Mouse (Mus musculus): ENCODE results near the gene Dnase2b.

Gene Dnase2b

DNA sequence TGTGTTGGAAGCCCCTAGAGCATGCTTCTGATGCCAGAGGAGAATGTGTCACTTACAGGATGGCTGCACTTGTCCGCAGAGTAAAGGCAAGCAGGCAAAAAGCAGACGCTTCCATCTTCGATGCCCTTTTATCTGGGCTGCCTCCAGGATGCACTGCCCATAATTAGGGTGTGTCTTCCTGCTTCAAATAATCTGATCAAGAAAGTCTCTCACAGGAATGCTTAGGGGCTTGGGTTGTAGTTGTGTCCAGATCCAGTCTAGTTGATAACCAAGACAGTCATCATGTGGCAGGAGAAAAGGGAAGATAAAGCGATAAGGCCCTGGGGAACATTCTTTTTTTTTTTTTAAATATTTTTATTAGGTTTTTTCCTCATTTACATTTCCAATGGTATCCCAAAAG is at the start of gene Dnase2b:
Dnase2b (minus strand) TSS at position 101 of the 400 bp plus-strand sequence.
- DNase-seq (ENCODE audit: low spot score) = no peak

DNA sequence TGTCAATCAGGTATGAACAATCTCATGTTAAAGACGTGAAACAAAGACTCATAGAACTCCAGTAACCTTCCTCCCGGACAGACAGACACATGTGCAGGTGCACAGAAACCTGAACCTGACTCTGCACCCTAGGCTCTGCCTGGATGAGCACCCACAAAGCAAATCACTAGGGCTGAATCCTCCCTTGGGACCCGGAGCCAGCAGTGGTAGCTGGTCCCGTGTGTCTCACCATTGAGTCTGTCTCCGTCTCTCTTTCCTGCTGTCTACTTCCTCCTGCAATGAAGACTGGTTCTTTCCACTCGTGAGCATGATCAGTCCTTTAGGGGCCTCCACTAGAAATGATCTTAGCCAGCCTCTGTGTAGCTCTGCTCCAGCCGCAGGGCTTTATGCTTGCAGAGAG is 46.5 kb upstream of the Dnase2b start:
- no peak for DNase-seq (ENCODE audit: low spot score)

DNA sequence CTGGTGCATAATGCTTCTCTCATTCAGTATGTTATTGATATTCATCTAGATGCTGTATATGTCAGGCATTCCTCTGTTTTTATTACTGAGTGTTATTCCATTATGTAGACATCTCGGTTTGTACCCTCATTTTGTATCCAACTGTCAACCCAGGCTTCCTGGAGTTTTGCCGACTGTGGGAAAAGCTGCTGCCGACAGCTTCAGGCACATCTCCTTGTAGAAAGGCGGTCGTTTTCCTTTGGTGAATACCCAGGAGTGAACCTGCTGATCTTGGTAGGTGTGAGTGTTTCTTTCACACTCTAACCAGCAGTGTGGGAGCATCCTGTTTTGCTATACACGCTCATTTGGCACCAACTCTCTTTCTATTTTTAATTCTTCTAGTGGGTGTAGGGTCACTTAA is 45.6 kb upstream of the Dnase2b start:
- DNase-seq (ENCODE audit: low spot score) = no peak

DNA sequence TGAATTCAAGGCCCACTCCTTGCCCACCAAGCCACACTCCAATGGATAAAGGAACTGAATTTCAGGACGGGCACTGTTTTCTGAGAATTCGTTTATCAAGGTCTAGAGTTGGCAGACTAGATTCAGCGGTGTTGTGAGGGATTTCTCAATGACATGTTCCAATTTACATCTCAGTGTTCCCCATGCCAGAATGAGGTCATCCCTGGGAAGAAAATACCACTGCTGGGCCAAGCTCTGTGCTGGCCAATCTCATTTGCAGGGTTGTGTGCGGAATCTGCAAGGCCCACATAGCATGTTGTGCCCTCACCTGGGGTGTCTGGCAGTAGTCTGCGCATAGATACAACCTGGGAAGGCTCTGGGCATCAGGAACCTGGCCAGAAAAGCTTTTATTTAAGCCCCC is 43.9 kb upstream of the Dnase2b start:
- no peak for DNase-seq (ENCODE audit: low spot score)

DNA sequence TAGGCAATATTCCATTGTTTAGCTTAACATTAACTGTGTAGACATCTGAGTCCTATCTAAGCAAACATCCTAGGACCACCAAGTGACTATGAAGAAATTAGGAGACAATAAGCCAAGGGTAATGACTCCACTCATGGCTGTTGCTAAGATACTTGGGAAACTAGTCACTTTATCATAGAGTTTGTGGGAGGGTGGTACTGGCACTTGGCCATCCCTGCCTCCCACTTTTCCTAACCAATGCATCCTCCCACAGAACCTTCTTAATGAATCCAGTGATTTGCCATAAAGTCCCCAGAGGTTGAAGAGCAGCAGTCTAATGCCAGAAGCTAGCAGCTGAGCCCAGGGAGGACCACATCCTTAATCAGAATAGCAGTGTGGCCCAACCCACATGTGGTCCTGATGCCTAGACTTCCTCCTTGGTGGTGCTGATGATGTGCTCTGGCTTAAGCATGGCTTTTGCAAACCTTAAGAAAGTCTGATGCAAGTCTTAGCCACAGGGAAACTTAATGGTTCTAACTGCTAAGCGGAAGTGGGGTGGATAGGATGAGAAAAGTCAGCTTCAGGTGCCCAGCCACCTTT is 42.8 kb upstream of the Dnase2b start:
- no peak for DNase-seq (ENCODE audit: low spot score)

DNA sequence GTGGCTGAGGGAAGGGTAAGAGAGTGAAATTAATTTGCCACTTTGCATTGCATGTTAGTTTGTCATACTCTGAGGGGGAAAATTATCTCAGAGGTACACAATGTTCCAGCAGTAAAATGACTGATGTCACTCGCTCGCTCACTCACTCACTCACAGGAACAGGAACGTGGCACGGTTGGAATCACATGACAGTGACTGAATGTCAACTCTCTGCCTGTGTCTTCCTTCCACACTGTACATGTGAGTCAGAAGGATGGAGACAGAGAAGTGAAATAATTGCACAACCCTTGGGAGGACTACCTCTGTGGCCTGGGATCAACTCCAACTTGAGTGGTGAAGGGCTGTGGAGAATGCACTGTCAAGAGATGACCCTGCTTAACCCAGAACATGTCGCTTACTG is 42.0 kb upstream of the Dnase2b start:
- DNase-seq (ENCODE audit: low spot score) = no peak

DNA sequence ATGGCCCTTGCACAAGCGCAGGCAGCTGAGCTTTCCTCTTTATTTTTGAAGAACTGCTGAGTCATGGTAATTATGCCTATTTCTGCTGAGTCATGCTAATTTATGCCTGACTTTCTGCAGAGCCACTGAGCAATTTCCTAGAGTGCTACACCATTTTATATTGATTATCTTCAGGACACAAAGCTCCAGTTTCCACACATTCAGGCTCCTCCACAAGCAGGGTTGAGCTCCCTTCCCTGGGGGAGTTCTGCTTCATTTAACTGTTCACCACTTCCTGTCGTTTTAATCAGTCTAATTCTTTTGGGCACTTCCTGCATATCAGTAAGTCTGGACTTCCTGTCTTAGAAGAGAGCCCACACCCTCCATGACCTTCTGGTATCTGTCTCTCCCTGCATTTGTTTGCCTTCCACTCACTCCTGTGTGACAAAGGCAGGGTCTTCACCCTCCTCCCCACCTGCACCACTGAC is 39.7 kb upstream of the Dnase2b start:
- DNase-seq (ENCODE audit: low spot score) = peak; percentile 34

DNA sequence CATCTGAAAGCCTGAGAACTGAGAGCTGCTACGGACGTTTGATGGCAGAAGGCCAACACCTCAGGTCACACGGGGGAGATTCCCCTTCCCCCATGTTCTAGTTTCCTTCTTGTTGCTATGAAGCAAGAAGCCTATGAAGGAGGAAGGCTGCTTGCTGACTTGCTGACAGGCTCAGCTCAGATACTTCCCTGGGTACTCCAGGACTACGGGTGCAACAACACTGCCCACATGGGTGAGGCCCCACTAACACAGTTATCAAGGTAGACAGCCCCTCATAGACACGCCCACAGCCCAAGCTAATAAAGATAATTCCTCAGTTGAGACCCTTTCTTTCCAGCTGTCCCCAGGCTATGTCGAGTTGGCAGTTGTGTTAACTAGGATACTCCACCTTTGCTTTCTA is 38.3 kb upstream of the Dnase2b start:
- no peak for DNase-seq (ENCODE audit: low spot score)

DNA sequence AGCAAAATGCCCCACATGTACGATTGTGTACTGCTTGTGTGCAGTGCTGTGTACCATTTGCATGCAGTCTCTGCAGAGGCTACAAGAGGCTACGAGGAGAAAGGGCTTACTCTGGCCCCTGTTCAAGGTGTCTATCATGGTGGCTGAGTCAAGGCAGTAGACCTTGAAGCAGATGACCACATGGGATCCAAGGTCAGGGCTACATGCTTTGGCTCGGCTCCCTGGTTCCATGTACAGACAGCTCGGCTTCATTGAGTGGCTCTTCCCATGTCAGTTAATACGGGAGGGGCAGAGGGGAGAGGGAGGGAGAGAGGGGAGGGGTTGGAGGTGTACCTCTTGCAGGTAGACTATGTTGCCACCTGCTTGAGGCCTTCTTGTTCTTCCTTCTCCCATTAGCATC is 37.0 kb upstream of the Dnase2b start:
- no peak for DNase-seq (ENCODE audit: low spot score)

DNA sequence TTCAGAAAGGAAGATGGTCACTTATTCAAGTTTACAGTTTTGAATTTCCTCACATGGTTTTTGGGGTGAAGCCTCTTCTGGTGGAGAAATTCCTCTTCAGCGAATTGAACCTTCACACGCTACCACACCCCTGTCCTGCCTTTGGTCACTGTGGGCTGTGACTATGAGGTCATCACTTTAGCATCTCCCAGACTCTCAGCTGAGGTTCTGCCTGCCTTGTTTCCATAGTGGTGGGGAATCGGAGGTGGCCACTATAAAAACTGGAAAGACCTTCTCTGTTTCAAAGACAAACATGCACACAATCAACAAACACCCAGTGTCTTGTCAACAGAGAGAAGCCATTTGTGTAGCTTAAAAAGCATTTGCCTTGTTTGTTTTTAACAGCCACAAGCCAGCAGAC is 35.8 kb upstream of the Dnase2b start, which contains the start of gene 4930503B20Rik:
4930503B20Rik (minus strand) TSS at position 101 of the 400 bp plus-strand sequence.
- no peak for DNase-seq (ENCODE audit: low spot score)

DNA sequence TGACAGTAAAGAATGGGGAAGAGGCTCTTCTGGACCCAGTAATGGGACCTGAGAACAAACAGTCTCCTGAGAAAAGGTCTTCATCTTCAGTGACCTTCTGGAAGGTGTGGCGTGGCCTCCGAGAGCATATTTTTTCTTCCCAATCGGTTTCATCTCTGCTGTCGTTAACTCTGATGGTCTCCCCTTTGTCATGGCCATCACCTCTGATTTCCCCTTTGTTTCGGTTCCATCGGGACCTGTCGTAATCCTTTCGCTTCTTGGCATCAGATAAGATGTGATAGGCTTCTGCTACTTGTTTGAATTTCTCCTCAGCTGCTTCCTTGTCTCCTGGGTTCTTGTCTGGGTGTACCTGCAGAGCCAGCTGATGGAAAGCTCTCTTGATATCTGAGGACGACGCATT is 35.3 kb upstream of the Dnase2b start:
- no peak for DNase-seq (ENCODE audit: low spot score)

DNA sequence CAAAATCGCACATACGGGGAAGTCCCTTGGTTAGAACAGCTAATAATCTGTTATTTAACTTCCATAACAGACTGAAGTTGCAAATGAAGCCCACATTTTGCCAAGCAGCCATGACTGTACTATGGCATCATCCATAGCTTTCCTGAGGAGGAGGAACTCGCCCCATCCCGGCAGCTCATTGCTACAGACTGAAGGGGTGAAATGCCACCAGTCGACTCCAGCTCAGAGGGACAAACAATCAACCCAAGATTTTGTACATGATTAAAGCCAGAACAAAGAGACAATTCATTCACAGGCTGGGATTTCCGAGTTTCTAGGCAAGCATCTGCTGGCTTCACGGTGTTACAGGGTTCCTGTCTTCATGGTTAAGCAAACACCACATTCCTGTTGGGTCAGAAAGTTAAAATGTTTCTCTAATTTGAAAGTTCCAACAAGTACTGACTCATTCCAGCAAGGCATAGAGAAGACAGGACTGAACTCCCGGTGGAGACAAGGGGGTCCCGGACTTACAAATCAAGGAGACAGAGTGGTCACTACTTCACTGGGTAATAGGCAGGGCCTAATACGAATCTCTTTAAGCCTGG is 34.0 kb upstream of the Dnase2b start:
- DNase-seq (ENCODE audit: low spot score) = no peak

DNA sequence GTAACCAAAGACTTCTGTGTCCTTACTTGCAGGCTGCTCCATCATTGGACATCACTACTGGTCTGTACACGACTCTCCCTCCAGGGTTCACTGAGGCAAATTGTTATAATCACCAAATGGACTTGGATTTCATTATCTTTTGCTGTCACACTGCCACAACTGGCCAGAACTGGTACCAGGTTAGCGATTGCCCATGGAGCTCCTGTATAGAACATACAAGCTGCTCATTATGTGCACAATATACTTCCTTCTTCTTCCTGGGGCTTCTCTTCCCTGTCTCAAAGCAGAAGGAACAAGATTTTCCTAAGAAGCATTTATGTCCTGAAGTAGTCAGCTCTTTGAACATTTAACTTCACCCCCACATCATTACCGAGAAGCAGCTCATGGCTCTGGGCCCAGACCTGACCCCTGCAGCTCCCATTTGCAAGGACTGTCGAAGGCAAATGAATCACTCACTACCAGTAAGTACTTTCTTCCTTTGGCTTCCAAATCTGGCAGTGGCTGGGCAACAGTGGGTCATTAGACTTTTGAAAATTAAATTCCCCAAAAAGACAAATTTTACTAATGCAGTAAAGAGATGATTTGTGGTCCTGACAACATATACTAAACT is 26.5 kb upstream of the Dnase2b start:
- no peak for DNase-seq (ENCODE audit: low spot score)

DNA sequence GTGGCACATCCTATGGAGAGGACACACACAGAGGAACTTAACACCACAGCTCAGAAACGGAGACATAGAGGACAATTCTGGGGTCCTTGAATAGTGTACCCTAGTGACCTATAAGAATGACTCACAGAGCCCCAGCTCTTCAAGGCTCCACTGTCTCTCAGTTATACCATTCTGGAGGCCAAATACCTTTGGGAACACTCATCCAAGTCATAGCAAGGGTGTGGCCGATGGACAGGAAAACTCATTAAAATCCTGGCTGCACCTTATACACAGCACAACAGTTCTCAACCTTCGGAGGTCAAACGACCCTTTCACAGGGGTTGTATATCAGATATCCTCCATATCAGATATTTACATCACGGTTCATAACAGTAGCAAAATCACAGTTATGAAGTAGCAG is 17.1 kb upstream of the Dnase2b start:
- DNase-seq (ENCODE audit: low spot score) = no peak

DNA sequence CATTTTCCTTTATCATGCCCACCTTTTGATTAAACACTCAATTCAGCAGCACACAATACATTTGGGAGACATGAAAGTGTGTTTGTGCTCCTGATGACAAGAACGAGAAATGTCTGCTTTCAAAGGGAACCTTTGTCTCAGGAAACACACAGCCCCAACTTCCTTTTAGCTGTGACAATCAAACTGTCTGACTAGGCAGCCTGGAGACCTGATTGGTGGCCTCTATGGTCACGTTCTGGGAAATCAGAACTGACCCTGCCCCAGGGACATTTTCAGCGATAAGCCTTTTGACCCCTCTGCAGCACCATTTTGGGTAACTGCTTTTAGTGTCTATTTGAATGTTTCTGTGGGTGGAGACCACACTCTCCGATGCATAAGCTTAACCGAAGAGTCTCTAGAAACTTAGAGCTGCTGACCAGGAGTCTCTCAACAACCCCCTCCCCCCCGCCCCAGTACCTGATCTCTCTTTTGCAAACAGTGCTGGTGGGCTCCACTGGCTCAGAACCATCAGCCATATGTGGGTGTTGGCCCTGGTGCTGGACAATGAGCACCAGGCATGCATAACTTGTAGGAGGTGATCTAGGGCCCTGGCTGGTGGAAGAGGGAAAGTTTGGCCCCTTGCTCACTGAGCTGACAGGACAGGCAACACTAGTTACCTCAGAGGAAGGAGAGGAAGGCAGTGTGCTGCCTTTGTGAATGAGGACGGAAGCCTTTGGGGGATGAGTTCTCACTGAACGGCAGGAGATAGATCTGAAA is 13.0 kb upstream of the Dnase2b start:
- no peak for DNase-seq (ENCODE audit: low spot score)

DNA sequence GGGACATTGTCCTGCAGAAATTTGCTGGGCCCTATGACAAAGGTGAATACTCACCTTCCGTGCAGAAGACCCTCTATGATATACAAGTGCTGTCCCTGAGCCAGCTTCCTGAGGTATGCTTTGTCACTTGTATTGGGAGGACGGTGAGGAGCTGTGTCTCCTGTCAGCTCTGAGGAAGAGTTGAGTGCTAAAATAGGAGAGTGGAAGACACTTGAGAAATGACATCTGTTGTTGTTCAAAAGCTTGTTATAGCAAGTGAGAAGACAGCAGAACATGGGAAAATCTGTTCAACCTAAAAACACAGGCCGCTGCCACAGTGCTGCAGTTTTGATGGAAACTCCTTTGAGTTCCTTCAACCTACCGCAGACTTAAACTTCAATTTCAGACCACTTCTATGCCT is 10.4 kb upstream of the Dnase2b start:
- no peak for DNase-seq (ENCODE audit: low spot score)

DNA sequence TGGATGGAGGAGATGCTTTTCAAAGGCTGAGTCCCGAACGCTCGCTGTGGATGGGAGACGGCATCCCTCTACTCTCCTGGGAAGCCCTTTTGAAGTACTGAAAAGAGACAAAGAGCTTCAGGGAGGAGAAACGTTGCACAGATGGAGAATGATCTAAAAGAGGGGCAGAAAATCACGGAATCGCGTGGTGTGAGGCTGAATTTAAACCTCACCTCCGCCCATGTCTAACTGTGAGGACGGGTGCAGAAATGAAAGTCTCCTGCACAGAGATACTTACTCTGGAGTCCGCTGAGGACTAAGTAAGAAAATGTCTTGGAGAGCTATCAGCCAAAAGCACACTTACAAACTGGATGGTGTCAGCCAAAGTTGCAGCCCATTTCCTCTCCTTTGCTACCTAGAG is 6.6 kb upstream of the Dnase2b start:
- DNase-seq (ENCODE audit: low spot score) = no peak

DNA sequence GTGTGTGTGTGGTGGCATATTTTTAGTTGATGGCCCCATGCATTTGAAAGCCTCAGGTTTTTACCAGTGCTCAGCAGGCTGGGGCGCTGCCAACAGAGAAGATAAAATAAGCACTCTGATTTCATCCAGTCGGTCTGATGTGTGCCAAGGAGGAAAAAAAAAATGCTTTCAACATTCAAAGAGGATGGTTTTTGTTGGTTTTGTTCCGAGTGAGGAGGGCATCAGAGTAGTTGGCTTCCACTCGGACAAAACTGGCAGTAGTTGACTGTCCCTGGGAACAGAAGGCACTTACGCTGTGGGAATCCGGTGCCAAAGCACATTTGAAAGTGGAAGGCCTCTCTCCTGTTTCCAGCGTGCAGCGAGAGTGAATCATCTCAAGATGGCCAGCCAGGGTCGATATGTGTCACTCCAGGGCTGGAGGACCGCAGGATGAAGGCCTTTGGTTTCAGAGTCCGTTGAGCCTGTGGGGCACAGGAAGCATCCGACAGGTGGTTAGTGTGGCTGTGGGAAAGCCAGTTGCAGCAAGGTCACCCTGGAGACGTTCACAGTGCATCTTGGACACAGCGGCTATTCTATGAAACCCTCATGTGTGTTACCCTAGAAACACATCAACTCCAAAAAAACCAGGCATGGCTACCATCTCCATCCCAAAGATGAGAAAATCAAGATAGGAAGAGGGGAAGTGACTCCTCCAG is 5.3 kb upstream of the Dnase2b start:
- DNase-seq (ENCODE audit: low spot score) = no peak

DNA sequence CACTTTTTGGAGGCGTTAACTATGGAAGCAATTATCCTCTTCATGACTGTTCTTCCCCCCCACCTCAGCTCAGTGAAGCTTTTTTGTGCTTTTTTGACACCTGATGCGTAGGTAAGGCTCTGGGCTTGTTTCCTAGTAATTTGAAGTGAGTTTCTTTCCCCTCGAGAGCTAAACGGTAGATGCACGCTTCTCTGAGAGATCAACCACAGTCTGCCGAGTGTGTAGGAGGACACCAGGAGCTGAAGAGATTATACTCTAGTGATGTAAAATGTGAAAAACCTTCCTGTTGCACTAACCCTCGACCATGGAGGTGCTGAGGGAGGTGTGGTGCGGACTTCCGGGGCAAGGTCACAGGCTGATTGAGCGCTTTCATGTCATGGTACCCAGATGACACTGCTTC is 4.7 kb upstream of the Dnase2b start:
- no peak for DNase-seq (ENCODE audit: low spot score)

DNA sequence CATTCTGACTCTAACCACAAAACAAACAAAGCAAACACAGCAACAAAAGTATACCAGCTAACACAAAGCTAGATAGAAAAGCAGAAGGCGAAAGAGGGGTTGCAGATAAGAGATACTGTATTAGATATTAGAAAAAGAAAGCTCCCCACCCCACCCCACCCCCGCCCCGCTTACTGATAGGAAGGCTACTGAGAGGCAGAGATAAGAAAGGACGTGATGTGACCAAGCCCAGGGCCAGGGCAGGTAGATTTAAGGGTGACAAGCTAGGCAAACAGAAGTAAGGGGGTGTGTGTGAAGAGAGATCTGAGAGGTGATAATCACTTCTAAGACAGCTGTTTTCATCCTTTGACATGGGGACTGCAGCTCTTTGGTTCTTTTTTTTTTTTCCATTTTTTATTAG is 3.0 kb upstream of the Dnase2b start:
- DNase-seq (ENCODE audit: low spot score) = no peak

DNA sequence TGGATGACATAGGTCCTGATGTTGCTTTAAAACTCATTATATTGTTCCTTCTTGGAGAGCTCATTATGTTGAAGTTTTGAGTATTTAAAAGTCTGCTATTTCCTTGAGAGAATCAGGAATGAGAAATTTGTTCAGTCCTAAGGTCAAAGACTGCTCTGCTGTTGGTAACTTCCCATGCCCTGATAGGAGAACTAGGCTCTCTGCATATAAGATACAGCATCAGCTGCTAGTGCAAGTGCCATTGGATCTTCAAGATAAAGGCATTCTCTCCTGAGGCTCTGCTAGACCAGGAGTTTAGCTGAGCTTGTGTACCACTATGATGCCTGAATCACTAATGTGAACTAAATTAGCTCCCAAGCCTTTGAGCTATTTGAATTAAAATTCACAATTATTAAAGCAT is 2.5 kb upstream of the Dnase2b start:
- no peak for DNase-seq (ENCODE audit: low spot score)

DNA sequence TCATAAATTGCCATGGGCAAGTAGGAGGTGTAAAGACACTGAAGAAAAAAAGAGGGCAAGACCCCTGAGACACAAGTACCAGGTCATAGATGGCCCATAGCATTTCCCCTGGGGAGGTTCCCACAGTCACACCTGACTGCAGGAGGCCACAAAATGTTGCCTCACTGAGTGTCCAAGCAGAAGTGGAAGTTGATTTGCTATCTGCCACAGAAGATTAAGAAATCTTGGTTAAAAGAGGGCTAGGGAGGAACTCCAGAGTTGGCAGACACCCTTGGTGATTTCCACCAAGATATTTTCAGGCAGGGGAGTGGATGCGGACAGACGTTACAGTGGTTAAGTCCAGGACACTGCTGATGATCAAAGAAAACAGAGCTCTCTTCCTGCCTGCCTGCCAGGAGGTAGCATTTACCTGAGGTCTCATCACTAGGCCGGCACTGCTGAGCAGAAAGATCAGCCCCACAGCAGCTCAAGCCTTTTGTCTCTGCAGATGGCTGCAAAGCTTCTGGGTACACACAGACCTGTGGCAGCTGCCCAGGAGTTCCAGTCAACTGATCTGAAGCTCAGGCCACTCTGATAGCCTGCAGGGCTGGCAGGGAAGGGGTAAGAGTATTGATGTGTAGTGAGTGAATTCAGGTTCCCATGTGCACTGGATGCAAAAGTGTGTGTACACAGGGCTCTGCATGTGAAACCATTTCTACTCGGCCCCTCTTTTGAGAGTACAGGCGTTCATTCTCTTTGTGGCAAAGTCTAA is 1.3 kb upstream of the Dnase2b start:
- no peak for DNase-seq (ENCODE audit: low spot score)

Data from spleen, adult 12 weeks (tissue).